Mouse (Mus musculus) intestine, embryonic 14.5 days (tissue): ENCODE results near the gene Pcdh8. TPM values are rescaled to one million over a fixed set of nuclear protein-coding genes. Genes with fewer than 3 reads are reported as not detected.

Experiments used
- ATAC-seq: fragments of 200-750 bp; cut with Nextera tagmentation; replicated peaks from 2 replicates; pipeline ENCODE4 v1.8.0; 2017; ENCODE audit warnings: low read depth, moderate number of reproducible peaks, moderate TSS enrichment, moderate library complexity; ENCODE audit not compliant: low FRiP score, low TSS enrichment
- DNase-seq: peaks from one replicate; pipeline ENCODE4 v3.0.0-alpha.2; 2018; ENCODE audit warnings: low spot score
- H3K27ac ChIP-seq: fragments of 300-500 bp; sonication (generic); 2 replicates; pipeline ENCODE4 v1.5.1; 2014; ENCODE audit warnings: low read depth, mild to moderate bottlenecking, control low read depth
- H3K27me3 ChIP-seq: fragments of 300-500 bp; sonication (generic); replicated peaks from 2 replicates; pipeline ENCODE4 v1.6.1; 2014; ENCODE audit warnings: low read length, control low read depth; ENCODE audit not compliant: control insufficient read depth, insufficient read depth
- H3K36me3 ChIP-seq: fragments of 300-500 bp; sonication (generic); 2 replicates; pipeline ENCODE4 v1.6.1; 2014; ENCODE audit warnings: low read length, control low read depth; ENCODE audit not compliant: control insufficient read depth, insufficient read depth
- H3K4me1 ChIP-seq: fragments of 300-500 bp; sonication (generic); replicated peaks from 2 replicates; pipeline ENCODE4 v1.6.1; 2014; ENCODE audit warnings: low read length, control low read depth, mixed read lengths; ENCODE audit not compliant: control insufficient read depth, insufficient read depth
- H3K4me2 ChIP-seq: fragments of 300-500 bp; sonication (generic); 2 replicates; pipeline ENCODE4 v1.6.1; 2014; ENCODE audit warnings: low read length
- H3K4me3 ChIP-seq: fragments of 300-500 bp; sonication (generic); 2 replicates; pipeline ENCODE4 v1.5.1; 2014; ENCODE audit warnings: low read depth, low read length, control low read depth, mixed read lengths
- H3K9ac ChIP-seq: fragments of 300-500 bp; sonication (generic); 2 replicates; pipeline ENCODE4 v1.6.1; 2014; ENCODE audit warnings: mild to moderate bottlenecking, low read length
- H3K9me3 ChIP-seq: fragments of 300-500 bp; sonication (generic); 2 replicates; pipeline ENCODE4 v1.6.1; 2016; ENCODE audit warnings: low read length, control low read depth; ENCODE audit not compliant: control insufficient read depth
- WGBS: fragments of 180-500 bp; shearing (Covaris S2); extraction: QIAGEN DNeasy Blood & Tissue Kit; methylation state at CpG from one replicate; pipeline ENCODE4 v1.1.7; 2014; 5-methylcytosine and 5-hydroxymethylcytosine counted together
- polyA plus RNA-seq: library from polyadenylated mRNA; unstranded; fragments of >200 nt; fragmentation: Nextera tagmentation; extraction: Ambion mirVana; gene quantifications from 2 replicates; pipeline ENCODE4 v1.2.1, GENCODE M21; 2014

Gene Pcdh8
- polyA plus RNA-seq, 1 experiment from 2014 or later, result 0.19 TPM

DNA sequence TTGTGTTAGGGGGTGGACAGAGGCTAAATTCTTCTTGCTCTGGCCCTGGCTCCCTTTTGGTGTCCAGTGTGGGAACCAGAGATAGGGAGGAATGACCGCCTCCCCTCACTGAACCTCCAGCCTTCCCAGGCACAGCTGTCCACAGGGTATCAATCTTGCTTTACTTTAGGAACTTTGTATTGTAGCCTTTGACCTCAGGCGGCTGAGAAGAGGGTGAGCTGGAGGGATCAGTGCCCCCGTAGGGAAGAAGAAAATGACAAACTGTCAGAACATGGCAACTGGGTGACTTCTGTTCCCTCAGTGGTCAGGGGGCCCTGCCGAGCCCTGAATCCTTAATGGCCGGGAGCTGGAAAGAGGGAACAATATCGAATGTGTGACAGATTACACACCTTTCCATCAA, 9.2 kb upstream of the Pcdh8 start:
- ATAC-seq, result no peak
- no peak overlapping the region for H3K4me2 ChIP-seq
- no peaks in the 10 kb centered on the region for H3K36me3 ChIP-seq
- DNase-seq, result no peak
- no peaks in the 10 kb centered on the region for H3K9me3 ChIP-seq
- H3K27me3 ChIP-seq, result peaks cover 18% of the 10 kb centered on the region
- no peak overlapping the region for H3K9ac ChIP-seq
- H3K4me1 ChIP-seq, result no peaks in the 10 kb centered on the region
- WGBS, result 28% methylated on average over 6 of the region's 6 CpGs
- no peak overlapping the region for H3K27ac ChIP-seq
- H3K4me3 ChIP-seq, result no peak overlapping the region

DNA sequence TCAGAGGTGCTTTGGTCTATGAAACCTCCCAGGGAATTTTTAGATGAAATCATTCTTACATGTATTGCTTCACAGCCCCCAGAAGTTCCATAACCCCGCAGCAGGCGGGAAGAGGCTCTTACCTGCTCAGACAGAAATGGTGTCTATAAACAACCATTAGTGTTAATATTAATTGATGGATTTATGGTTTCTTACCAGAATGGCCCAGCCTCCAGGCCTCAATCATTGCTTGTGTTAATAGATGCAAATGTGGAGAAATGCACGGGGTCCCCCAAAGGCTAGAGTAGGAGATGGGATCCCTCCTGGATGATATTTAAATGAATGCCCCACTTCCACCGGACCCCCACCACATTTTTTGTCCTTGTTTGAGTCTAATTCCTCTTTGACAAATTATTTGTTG, 8.7 kb upstream of the Pcdh8 start:
- no peak for DNase-seq
- Histone ChIP-seq H3K4me1 (no peaks in the 10 kb centered on the region), H3K27ac (no peak overlapping the region), H3K9me3 (no peaks in the 10 kb centered on the region), H3K27me3 (peaks cover 23% of the 10 kb centered on the region), H3K9ac (no peak overlapping the region), H3K36me3 (no peaks in the 10 kb centered on the region), H3K4me2 (no peak overlapping the region), H3K4me3 (no peak overlapping the region)
- WGBS, result 47% methylated on average over 4 of the region's 4 CpGs
- no peak for ATAC-seq

DNA sequence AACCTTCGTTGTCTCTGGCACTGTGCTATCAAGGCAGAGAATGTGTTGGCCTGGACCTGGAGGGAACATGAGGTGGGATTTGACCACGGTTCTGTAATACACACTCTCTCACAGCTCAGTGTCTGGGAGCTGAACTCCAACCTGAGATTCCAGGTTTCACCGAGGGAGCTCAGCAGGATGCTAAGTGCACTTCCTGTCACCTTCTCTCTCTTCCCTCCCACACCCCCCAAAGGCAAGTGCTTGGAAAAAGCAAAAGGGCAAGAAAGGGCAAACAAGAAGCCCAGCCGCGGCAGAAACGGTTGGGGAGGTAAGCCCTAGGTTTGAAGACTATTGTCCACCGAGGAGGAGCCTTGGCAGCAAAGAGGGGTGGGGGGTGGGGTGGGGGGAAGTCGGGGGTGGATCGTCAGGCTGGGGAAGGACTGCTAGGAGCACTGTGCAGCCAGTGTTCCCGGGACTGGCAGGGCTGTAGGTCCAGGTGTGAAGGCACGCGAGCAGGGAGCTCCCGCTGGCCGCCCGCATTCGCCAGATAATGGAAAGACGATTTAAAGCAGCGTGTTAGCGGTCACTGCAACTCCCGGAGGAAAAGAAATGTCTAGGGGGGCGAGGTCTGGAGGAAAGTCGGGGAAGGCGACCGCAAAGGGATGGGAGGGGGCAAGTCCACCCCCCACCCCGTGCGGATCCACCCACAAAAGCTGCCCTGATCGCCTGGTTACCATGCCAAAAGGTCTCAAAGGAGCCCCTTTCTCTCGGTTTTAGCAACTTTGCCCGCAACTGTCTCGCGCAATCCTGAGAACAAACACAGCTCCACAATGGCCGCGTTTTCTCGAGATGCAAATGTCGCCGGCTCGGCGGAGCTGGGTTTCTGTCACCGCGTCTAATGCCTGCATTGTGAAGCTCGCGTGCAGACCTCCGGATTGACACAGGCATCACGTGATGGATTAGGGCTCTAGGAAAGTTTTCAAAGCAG, 2.6 kb upstream of the Pcdh8 start:
- under 1% methylated on average over 44 of the region's 44 CpGs for WGBS

GRCm38 (mm10) chr14:79771802-79772511, 845 bp upstream of the Pcdh8 start:
- WGBS, result 4% methylated on average over 20 of the region's 20 CpGs
- Histone ChIP-seq H3K4me1 (peaks cover 8% of the 10 kb centered on the region; the same call in 1 of the 2 replicates), H3K36me3 (no peaks in the 10 kb centered on the region), H3K9me3 (no peaks in the 10 kb centered on the region), H3K4me2 (peak overlapping the region; percentile 78), H3K4me3 (peak overlapping the region; percentile 38), H3K27ac (no peak overlapping the region), H3K27me3 (peaks cover 91% of the 10 kb centered on the region), H3K9ac (0 out of 2 replicates have a peak overlapping the region, but pooled peaks have one; percentile 10)
- peak; percentile 53 for DNase-seq
- no peak for ATAC-seq

More for the DNA sequence above, 2.6 kb upstream of the Pcdh8 start:
- Histone ChIP-seq H3K27me3 (peaks cover 77% of the 10 kb centered on the region), H3K4me2 (peak overlapping the region; percentile 48), H3K4me3 (peak overlapping the region; percentile 31), H3K9ac (no peak overlapping the region), H3K9me3 (no peaks in the 10 kb centered on the region), H3K36me3 (no peaks in the 10 kb centered on the region), H3K4me1 (peaks cover 8% of the 10 kb centered on the region; the same call in 1 of the 2 replicates), H3K27ac (no peak overlapping the region)
- ATAC-seq (no peak), DNase-seq (peak; percentile 55)

DNA sequence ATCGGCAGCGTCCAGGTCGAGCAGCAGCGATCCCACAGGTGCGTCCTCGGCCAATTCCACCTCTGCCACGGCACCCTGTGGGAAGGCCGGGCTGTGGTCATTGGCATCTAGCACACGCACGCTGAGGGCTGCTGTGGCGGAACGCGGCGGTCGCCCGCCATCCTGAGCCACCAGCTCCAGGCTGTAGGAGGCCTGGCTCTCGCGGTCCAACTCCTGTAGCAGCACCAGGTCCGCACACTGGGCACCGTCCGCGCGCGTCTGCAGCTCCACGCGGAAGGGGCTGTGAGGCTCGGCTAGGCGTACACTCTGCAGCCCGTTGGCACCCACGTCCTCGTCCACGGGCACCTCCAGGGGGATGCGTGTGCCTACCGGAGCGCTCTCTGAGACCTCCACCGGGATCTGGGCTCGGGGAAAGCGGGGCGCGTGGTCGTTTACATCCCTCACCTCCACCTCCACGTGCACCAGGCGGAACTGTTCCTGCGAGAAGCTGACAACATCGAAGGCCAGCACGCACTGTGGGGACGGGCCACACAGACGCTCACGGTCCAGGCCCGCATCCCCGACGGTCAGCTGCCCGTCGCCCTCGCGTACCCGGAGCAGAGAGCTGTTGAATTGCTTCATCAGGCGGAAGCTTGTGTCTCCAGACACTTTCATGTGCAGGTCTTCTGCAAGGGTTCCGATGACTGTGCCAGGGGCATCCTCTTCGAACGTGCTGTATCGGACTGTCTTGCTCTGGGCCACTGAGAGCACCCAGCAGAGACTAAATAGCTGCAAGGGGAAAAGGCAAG, 612 bp downstream of the Pcdh8 start:
- DNase-seq, result peak; percentile 55
- 5% methylated on average over 62 of the region's 62 CpGs for whole genome bisulfite sequencing
- ATAC-seq, result peak; percentile 41

GRCm38 (mm10) chr14:79769618-79770017, 1.5 kb downstream of the Pcdh8 start:
- WGBS, result 2% methylated on average over 46 of the region's 46 CpGs
- Histone ChIP-seq H3K4me1 (peaks cover 8% of the 10 kb centered on the region; the same call in 1 of the 2 replicates), H3K4me2 (peak overlapping the region; percentile 78), H3K27ac (no peak overlapping the region), H3K27me3 (peaks cover 90% of the 10 kb centered on the region), H3K4me3 (peak overlapping the region; percentile 38), H3K9me3 (no peaks in the 10 kb centered on the region), H3K9ac (no peak overlapping the region), H3K36me3 (no peaks in the 10 kb centered on the region)
- DNase-seq (peak; percentile 92), ATAC-seq (peak; percentile 50)

More for the DNA sequence above, 612 bp downstream of the Pcdh8 start:
- no peaks in the 10 kb centered on the region for H3K36me3 ChIP-seq
- no peak overlapping the region for H3K9ac ChIP-seq
- peak overlapping the region; percentile 38 for H3K4me3 ChIP-seq
- H3K27me3 ChIP-seq, result peaks cover 94% of the 10 kb centered on the region
- H3K4me2 ChIP-seq, result peak overlapping the region; percentile 78
- no peak overlapping the region for H3K27ac ChIP-seq
- H3K4me1 ChIP-seq, result peaks cover 8% of the 10 kb centered on the region; the same call in 1 of the 2 replicates
- H3K9me3 ChIP-seq, result no peaks in the 10 kb centered on the region

GRCm38 (mm10) chr14:79768996-79769395, 2.1 kb downstream of the Pcdh8 start:
- H3K36me3 ChIP-seq, result no peaks in the 10 kb centered on the region
- H3K4me3 ChIP-seq, result no peak overlapping the region
- peaks cover 87% of the 10 kb centered on the region for H3K27me3 ChIP-seq
- ATAC-seq (no peak), DNase-seq (peak; percentile 56)
- no peak overlapping the region for H3K27ac ChIP-seq
- H3K4me1 ChIP-seq, result peaks cover 8% of the 10 kb centered on the region; the same call in 1 of the 2 replicates
- peak overlapping the region; percentile 22; the same call in 1 of the 2 replicates for H3K4me2 ChIP-seq
- no peaks in the 10 kb centered on the region for H3K9me3 ChIP-seq
- WGBS, result 9% methylated on average over 30 of the region's 30 CpGs
- no peak overlapping the region for H3K9ac ChIP-seq
